Mouse (Mus musculus) cerebellum, adult 11 months (tissue): ENCODE data around the gene Trim8.

Source experiments
- DNase-seq: peaks from one replicate; pipeline ENCODE4 v3.0.0; 2022

The Trim8 gene

GRCm38 (mm10) chr19:46501401-46502068 is at the start of gene Trim8:
Gene Trim8, plus strand, starts transcription at chr19:46501702.
- peak; percentile 80 for DNase-seq

DNA sequence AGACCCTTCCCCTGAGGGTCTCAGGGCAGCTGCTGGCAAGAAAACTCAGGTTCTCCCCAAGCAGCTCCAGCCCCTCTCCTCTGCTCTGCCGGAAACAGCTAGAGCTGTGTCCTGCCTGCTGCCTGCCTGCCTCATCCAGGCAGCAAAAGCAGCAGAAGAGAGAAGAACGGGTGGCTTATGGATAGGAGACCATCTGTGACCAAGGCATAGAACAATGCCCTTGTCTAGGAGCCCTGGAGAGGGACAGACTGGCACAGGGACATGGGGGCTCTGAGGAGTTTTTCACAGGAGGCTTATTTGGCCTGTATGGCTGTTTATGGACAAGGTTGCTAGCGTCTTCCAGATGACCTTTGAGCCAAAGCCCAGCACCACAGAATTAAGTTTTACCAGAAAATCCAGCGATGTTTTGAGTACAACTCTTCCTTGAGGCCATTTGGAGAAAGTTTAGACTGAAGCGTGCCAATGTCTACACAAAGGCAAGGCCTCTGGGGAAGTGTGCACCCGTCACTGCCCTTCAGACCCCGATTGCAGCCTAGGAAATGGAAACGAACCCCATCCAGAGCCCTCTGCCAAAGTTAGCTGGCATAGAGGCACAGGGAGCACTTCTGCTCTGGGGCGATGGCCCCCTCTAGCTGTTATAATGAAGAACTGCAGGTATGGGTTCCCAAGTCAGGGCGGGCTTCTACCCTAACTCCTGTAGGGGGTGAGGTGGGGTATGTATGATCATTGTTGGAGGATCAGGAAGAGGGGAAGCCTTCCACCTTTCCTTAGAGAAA is 49.3 kb upstream of the Trim8 start:
- peak; percentile 53 for DNase-seq

DNA sequence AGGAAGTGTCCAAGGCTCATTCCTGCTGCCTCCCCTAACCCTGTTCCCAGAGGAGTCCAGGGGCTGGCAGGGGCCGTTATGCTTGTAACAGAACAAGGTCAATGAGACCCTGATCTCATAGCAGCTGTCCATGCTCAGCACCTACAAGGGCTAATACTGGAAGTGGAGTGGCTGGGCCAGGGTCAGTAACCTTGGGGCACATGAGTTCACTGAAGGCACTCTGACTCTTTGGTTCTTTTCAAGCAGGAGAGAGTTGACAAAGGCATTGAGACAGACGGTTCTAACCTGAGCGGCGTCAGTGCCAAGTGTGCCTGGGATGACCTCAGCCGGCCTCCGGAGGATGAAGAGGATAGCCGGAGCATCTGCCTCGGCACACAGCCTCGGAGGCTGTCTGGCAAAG is 48.6 kb upstream of the Trim8 start:
- DNase-seq = no peak

DNA sequence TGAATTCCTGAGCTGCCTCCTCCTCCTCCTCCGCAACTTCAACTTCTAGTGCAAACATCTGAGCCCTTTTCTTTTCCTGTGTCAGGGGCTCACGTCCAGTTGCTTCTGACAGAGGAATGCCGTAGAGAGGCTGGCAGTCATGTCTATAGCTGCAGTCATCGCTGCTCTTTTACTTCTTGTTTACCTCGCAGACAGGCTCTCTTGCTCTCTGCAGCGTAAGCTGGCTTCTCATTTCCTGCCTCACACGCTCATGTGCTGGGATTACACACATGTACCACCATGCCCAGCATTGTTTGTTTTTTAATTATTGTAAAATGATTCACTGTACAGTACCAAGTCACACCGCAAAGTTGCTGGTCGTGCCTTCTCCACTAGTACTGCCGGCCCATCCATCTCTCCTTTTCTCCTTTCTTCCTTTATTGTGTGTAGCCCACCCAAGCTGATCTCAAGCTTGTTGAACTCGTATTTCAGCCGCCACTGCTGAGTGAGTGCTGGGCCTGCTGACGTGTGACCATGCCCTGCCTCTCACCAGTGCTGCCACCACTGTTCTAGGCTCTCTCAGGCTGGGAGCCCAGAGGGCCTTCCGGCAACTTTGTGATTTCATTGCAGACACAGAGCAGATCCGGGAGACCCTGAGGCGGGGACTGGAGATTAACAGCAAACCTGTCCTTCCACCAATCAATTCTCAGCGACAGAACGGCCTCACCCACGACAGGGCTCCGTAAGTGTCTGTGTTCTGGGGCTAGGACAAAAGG is 47.2 kb upstream of the Trim8 start:
- DNase-seq = no peak

DNA sequence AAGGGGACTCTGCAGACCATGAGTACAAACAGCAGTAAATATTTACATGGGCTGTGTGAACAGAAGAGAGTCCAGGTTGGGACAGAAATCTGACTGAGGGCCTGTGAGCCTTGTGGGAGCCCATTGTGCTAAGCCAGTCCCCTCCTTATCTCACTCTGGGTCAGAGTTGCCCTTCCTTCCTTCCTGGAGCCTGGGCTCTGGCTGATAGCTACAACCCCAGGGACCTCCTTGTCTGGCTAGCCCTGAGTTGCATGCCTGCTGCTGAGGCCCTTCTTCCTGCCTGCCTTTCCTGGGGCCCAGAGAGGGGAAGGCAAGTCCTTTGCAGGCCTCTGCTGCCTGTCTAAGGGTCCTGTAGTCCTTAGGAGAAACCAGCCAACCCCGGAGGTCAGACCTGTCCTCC is 46.5 kb upstream of the Trim8 start:
- DNase-seq = no peak

- DNase-seq = no peak
These were observed 45.9 kb upstream of the Trim8 start for GRCm38 (mm10) chr19:46455556-46455955.

DNA sequence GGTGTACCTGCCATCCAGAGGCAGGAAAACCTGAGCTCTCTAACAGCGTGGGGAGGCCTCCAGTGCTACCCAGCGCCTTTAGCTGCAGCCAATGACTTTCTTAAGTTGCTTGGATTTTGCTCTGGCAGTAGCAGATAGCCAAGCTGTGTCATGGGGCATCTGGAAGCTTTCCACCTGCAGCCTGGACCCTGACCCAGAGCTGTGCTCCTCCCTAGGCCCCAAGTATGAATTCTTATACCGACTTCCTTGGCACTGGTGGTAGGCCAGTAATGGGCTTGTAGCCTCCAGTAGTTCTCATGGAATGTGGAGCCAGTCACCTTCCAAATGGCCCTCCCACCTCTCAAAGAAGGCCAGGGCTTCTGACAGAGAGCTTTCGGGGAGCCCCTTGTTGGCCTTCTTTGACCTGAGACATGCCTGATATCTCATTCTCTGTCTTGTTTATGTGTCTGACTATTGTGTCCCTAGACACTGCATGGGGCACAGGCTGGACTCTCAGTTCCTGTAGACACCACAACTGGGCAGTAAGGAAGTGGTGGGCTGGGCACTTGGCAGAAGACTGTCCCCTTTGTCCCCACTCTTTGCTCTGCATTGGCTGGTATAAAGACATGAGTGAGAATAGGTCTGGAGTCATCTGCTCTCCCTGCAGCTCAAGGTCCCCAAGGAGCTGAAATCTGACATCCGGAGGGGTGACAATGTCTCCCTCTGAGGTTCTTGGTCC is 45.3 kb upstream of the Trim8 start:
- DNase-seq = no peak

DNA sequence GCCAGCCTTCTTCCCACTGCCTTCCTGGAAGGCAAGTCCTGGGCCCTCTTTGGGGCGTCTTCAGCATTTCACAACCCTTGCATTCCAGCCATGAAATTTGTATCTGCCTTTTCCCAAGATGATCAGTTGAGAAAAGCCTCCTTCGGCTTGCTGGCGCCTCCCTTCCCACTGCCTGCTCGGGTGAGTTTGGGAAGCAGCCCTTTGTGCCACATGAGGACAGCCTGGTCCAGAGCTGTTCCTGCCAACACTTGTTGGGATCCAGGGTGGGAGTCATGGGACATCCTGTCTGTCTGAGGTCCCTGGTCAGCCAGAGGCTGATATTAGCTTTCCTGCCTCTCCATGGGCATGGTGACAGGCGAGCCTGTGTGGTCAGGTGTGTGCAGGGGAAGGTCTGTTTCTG is 43.7 kb upstream of the Trim8 start:
- DNase-seq = no peak

DNA sequence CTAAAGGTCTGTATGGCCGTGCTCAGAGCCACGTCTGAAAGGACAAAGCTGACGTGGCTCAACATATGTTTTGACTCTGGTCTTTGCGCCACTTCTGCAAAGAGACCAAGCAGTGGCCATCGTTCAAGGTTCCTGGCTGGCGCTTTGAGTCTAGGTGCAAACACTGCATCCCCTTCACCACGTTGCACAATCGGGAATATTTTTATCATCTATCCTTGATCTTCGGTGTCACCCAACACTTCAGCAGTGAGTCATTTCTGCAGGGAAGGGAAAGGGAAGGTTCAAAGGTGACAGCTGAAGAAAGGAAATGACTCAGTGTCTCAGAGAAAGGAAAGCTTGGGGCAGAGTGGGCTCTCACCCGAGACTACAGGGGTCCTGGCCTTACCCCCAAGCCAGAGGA is 42.2 kb upstream of the Trim8 start:
- DNase-seq = no peak

DNA sequence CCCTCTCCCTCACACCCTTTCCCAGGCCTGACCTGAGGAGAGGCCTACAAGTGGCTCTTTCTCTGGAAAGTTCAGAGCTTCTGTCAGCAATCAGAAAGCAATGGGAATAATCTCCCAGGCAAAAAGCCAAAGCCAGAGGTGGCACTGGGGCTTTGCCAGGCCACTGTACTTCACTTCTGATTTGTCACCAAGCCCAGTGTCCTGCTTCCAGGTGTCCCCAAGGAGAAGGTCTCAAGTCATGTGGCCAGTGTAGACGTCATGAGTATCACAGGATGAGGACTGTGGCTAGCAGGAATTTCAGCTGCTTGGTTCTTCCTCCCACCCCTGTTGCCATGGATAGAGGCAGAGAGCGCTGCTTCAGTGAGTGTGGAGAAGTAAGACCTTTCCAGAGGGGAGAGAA is 41.6 kb upstream of the Trim8 start:
- no peak for DNase-seq

GRCm38 (mm10) chr19:46462574-46462973 is 38.9 kb upstream of the Trim8 start:
- DNase-seq = no peak

DNA sequence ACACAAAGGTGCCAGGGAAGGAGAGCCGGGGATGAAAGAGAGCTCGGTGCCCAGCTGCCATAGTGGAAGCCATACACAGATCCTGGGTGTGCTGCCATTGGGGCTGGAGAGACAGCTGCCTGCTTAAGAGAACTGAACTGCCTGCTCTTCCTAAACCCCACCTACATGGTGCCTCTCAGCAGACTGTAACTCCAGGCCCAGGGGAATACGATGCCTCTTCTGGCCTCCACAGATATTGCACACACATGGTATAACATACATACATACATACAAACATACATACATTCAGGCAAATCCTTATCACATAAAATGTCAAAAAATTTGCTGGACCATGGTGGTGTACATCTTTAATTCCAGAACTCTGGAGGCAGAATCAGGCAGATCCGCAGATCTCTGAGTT is 38.1 kb upstream of the Trim8 start:
- no peak for DNase-seq

- no peak for DNase-seq
These were observed 35.3 kb upstream of the Trim8 start for GRCm38 (mm10) chr19:46466160-46466559.

DNA sequence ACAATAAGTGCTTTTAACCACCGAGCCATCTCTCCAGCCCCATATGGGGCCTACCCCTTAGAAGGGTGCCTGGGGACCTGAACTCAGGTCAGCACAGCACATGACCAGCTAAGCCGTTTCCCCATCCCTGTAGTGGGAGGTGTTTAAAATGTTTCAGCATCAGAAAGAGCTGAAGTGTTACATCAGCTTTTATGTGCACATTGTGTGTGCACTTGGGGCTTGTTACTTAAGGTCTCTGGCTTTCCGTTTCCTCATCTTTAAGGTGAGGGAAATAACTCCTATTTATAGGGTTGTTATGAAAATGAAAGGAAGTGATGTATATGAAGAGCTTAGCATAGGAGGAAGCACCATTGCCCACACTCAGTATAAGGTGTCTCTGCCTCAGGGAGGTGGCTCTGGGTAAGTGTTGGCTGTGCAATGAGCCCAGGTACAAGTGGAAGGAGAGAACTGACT is 34.4 kb upstream of the Trim8 start:
- DNase-seq = no peak

GRCm38 (mm10) chr19:46470364-46471240 is 30.9 kb upstream of the Trim8 start:
- no peak for DNase-seq

DNA sequence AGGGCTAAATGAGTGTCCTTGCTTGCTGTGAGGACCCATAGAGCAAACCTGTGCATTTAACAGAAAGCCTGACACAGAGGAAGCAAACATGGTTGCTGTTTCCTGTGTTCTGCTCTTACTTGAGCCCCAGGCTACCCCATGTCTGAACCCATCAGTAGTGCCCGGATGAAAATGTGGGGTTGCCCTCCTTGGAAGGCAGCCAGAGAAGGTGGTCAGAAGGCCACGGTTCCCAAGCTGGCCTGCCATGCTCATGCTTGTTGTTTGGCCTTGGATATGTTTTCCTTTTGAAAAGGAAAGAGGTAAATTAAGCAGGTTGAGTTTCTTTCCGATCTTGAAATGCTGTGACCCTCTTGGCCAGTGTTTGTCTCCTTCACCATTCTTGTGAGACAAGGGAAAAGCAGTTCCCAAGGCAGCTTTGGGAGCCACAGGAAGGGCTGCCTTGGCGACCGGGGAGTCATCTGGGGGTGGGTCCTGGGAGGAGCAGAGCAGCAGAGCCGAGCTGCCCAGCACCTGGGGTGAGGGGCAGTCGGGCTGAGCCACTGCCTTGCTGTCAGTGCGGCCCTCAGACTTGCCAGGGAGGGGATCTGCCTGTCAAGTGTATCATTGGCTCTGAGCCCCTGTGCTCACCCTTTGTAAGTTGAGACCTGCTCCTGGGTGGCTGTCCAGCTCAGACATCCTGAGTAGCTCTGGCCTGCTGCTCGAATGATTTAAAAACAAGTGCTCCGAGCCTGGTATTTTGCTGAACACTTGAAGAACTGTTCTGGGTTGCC is 30.0 kb upstream of the Trim8 start:
- DNase-seq = no peak

DNA sequence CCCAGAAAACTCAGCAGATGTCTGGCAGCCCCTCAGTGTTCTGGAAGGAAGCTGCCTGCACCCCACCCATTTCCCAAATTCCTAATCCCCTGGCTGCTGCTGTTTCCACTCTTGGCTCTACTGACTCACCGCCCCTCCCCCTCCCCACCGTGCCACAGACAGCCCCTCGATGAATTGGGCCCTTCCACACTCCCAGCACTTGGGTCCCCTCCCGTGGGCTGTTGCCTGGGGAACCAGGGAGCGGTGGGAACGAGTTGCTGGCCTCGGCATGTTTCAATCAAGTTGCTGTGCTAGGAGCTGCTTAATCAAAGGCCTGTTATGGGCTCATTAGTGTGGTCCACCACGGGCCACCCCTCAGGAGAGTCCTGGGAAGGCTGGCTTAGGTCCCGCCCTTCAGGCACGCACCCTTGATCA is 24.1 kb upstream of the Trim8 start:
- no peak for DNase-seq

- no peak for DNase-seq
These were observed 23.3 kb upstream of the Trim8 start for GRCm38 (mm10) chr19:46478242-46478641.

DNA sequence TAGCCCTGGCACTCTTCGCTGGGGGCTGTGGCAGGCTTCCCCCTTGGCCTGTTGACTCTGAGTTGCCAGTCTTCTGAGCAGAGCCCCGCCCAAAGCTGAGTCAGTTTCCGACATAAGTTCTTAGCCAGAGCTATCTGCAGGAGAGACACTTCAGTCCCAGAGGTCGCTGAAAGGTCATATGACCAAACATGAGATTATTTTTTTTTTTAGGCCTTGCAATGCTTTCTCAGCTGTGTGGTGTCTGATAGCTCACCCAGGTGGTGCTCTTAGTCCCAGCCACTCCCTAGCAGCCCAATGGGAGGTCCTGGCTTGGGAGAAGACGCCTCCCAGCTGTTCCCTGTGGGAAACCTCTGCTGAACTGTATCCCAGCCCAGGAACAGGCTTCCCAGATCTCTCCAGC is 22.7 kb upstream of the Trim8 start:
- no peak for DNase-seq

GRCm38 (mm10) chr19:46479306-46480075 is 22.0 kb upstream of the Trim8 start:
- DNase-seq = no peak
